Mouse (Mus musculus) lung, postnatal 25 days (tissue): Measurements from ENCODE around the gene Gga1.

ENCODE experiments used
- DNase-seq: peaks from one replicate; pipeline ENCODE4 v3.0.0; 2022; ENCODE audit warnings: low spot score

Gga1 gene

GRCm38 (mm10) chr15:78876991-78877809 is at the start of gene Gga1:
Gene Gga1 (plus strand): TSS chr15:78877190.
- peak; percentile 97 for DNase-seq

DNA sequence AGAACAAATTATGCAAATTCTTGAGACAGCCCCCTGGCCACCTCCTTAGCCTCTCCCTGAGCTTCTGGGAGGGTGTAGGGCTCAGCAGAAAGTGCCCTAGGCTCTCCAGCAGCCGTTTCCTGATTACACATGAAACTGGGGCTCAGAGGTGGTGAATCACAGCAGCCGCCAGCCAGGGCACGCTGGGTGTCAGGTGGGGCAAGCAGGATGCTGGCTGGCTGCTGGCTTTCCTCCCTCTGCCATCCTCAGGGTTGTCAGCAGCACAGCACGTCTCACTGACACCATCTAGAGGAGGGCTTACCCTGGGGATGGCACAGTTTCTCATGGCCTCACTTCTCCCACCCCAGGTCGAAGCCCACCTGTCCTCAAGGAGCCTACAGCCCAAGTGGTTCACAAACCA is 48.7 kb upstream of the Gga1 start:
- no peak for DNase-seq

DNA sequence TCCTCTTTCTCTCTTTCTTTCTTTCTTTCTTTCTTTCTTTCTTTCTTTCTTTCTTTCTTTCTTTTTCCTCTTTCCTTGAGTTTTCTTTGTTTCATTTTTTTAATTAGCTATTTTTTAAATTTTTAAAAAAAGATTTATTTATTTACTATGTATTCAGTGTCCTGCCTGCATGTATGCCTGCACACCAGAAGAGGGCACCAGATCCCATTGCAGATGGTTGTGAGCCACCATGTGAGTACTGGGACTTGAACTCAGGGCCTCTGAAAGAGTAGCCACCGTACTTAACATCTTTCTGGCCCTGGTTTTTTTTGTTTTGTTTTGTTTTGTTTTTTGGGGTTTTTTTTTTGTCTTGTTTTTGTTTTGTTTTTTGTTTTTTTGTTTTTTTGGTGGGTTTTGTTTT is 47.4 kb upstream of the Gga1 start:
- no peak for DNase-seq

DNA sequence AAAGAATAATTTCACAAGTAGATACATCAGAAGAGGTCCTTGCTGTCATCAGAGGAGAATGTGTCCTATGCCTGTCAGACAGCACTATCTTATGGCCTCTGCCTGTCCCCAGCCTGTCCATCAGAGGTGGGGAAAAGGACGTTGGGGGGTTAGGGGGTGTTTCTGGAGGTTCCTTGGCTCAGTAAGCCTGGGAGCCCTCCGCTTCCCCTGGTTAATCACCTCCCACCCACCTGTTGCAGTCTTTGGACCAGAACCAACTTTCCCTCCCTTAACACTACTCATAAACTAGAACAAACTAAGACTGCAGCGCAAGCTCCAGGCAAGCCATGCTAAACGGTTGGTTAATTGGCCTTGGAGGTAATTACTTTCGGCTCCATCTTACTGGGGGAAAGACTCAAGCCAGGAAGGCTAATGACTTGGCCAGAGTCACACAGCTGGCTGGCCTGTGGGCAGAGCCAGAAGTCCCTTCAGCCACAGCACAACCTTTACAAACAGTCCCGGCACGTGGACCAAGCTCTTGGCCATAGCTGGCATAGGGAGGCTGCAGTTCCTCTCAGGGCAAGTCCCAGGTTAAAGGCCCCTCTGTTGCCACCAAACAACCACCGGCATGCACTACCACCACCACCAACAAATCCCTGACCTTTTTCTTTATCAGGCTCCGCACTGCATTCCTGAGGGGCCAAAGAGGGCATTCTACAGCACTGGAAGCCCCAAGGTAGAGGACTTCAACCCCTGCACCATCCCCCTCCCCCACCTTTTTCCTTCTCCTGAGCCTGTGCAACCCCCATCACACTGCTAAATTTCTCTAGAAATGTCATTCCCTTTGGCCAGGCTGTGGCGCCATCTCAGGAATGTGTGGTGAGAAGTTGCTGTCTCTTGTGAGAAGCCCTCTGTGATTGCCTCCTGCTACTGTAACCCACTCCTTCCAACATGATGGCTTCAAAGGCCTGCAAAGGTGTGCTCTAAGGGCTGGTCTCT is 46.0 kb upstream of the Gga1 start:
- no peak for DNase-seq

DNA sequence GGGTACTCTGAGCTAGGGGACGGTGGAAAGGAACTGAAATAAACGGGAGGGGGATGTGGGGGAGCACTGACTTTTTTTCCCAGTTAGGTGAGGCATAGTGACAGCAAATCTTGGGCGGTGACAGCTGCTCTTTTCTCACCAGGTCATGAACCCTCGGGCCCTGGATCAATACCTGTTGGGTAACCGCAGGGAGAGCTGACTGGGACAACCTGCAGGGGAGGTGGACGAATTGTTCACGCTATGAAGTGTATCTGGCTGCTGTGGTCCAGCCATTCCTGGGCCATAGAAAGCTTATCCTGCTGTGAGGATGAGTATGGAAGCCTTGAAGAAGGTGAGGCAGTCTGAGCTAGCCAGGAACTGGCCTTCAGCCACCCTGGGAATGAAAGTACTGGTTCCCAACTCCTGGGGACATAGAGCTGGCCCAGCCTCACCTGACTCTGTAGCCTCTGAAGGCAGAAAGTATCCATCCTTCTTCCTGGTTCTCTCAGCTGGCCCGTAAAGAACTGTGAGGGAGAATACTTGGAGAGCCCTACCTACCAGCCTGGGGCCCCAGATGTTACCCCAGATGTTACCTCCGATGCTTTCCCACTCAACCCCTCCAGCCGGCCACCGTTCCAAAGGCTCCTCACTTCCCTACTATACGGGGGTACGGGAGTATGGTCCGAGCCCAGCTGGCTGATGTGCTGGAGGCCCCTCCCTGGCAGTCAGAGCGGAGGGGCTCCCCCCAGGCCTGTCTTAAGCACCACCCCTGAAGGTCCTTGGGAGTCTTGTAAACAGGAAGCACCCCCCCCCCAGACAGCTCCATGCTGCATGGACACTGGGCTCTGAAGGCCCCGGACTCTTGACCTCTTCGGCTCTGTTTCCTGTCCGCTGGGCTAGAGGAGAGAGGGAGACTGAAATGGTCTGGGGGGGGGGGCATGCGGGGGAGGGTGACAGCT is 45.0 kb upstream of the Gga1 start:
- DNase-seq, result peak; percentile 72

- peak; percentile 90 for DNase-seq
Measured at GRCm38 (mm10) chr15:78832701-78833123, 44.3 kb upstream of the Gga1 start.

DNA sequence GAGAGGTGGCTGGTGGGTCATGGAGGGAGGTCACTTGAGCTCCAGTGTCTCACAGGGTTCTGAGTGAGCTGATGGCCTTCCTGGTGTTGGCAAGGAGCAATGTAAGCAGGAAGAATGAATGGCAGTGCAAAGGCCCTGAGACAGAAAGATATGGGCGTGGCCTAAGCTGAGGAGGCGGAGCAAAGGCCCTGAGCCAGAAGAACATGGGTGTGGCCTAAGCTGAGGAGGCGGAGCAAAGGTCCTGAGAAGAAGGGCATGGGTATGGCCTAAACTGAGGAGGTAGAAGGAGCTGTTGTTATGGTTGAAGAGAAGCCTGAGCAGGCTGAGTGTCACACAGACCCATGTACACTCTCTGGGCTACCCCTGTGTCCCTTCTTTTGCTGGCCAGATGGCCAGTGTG is 43.4 kb upstream of the Gga1 start:
- no peak for DNase-seq

GRCm38 (mm10) chr15:78834233-78835005 is 42.6 kb upstream of the Gga1 start:
- DNase-seq, result no peak

DNA sequence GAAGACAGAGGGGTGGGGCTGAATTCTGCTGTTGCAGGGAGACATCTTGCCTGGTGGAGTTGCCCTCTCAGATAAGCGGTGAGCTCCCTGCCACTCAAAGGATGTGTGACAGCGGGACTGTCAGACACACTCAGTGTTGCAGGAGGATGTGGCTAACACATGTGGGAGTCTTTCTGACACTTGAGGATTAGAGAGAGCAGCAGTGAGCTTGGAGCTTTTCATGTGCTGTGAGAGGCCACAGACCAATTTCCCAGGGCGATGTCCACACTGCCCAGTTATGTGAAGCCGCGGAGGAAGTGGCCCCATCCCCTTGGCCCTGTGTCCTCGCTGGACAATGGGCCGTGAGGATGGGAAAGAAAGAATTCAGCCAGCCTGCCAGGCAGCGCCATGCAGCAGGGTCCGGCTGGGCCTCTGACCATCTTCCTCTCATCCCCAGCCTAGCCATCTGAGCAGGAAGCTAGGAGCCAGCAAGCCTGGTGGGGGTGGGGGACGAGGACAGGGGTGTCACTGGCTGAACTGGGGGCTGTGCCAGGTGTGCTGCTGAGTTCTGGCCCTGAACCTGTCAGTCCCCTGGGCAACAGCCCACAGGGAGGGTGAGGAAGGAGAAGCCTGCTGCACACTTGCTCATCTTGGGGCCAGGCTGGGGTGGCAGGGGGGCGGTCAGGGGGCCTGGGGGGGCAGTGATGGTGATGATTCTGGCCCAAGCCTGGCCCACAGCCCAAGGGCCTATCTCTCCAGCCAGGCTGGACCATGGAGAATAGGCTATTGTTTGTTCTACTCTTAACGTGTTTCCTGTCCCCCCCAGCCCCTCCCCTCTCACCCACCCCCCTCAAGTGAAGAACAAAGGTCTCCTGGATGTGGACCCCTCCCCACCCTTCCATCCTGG is 41.5 kb upstream of the Gga1 start:
- DNase-seq, result peak; percentile 77

- DNase-seq, result peak; percentile 84
Measured at GRCm38 (mm10) chr15:78836086-78836621, 40.8 kb upstream of the Gga1 start.

DNA sequence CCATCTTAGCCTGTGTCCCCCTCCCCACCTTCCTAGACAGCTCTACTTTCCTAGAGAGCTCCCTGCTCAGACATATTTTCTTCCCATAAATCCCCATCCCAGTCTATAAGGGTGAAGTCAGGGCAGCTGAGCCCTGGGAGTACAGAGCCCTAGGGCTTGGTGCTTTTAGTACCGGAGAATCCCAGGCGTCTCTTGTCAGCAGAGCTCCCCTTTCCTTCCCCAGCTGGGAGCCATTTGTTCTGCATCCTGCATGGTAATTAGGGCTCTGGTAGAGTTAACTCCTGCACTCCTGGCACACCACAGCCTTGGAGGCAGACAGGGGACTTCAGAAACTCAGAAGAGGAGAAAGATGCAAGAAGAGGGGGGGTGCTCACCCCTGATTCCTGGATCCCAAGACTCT is 37.2 kb upstream of the Gga1 start:
- no peak for DNase-seq

GRCm38 (mm10) chr15:78840241-78840640 is 36.7 kb upstream of the Gga1 start:
- DNase-seq, result peak; percentile 75

DNA sequence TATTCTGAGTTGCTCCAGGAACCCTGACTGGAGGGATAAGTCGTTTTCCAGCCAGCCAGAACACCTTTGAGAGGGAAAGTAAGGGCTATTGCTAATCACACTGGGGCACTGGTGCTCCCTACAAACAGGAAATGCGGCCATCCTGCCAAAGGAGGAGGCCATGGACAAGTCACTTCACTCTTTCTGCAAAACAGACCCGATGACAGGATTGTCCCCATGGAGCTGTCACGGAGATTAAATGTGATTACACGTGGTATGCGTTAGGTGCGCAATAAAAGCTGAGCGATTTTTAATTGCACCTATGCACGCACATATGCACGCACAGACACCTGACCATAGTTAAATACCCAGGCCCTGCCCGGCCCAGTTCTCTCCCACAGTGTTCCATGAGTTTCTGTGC is 36.2 kb upstream of the Gga1 start:
- no peak for DNase-seq

- DNase-seq, result no peak
Measured at GRCm38 (mm10) chr15:78841161-78841790, 35.7 kb upstream of the Gga1 start.

DNA sequence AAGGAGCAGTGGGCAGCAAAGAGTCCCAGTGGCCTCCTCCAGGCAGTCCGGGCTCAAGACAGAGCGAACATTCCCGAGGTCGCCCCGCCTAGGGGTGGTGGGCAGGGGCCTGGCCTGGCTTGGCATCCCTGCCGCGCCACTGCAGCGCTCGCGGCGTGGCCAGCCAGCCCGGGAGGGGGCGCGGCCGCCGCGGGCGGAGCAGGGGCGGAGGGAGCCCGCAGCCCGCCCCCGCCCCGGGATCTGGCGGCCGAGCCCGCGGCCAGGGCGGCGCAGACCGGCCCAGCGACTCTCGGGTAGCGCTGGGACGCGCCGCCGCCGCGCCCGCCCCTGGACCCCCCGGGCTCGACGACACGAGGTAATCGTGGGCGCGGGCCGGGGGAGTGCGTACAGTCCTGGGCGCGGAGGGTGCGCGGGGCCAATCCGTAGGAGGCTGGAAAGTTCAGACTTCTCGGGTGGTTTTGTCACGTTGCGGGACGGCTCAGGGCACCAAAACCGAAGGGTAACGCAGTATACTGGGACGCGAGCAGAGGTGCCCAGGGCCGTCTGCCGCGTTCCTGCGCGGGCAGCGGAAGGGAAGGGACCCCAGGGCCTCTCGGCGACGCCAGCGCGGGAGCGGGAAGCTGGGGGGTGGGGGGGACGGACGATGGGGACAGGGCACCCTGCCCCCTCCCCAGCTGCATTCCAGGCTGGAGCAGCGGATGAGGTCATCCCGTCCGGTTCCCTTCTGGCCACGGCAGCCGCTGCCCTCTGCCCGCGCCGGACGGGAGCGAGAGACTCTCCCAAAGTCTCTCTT is 34.4 kb upstream of the Gga1 start, which contains the start of gene Cdc42ep1:
Gene Cdc42ep1 (plus strand): TSS at position 254 of the 793 bp plus-strand sequence.
- DNase-seq, result peak; percentile 87

GRCm38 (mm10) chr15:78843581-78844469 is 33.2 kb upstream of the Gga1 start:
- DNase-seq, result no peak

DNA sequence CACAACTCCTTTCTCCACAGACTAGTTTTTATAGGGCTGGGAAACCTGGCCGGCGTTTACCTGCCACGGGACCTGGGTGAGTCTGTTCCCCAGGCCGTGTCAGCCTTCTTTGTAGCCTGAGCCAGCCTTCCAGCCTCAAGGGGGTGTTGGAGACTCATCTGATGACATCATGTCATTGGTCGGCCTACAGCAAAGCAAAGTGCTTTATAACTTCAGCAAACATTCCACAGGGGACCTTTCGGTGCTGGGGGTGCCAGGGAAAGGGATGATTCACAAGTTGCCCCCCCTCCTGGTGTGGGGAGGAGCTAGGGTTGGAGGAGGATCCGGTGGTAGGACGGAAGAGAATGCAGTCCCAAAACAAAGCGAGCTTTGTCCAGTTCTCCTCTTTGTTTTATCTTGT is 32.2 kb upstream of the Gga1 start:
- peak; percentile 81 for DNase-seq
